Mouse (Mus musculus): ENCODE results near the gene Pawr. TPM values are rescaled to one million over a fixed set of nuclear protein-coding genes. Genes with fewer than 3 reads are reported as not detected.

Pawr gene
- polyA plus RNA-seq, 1 experiment from 2014 or later = 4.2 TPM

- WGBS = 67% methylated on average over 11 of the region's 11 CpGs
- ATAC-seq (no peak), DNase-seq (ENCODE audit: low spot score) (peak; percentile 7)
- no peak overlapping the region for H3K4me3 ChIP-seq (ENCODE audit: low read depth, low read length)
- no peak overlapping the region for H3K27ac ChIP-seq (ENCODE audit: low read depth, low read length)
- no peaks in the 10 kb centered on the region for H3K36me3 ChIP-seq (ENCODE audit: control insufficient read depth, insufficient read depth, low read length)
- no peaks in the 10 kb centered on the region for H3K27me3 ChIP-seq (replicated peaks; ENCODE audit: control insufficient read depth, insufficient read depth, low read length)
- H3K4me1 ChIP-seq (ENCODE audit: control insufficient read depth, insufficient read depth, low read length) = no peaks in the 10 kb centered on the region
- no peaks in the 10 kb centered on the region for H3K9me3 ChIP-seq (replicated peaks; ENCODE audit: control insufficient read depth, low read length)
- no peak overlapping the region for H3K4me2 ChIP-seq (ENCODE audit: low read length)
- H3K9ac ChIP-seq (ENCODE audit: low read length) = no peak overlapping the region
Observed at GRCm38 (mm10) chr10:108307772-108308171, 24.1 kb upstream of the Pawr start.

- Histone ChIP-seq H3K9ac (ENCODE audit: low read length) (no peak overlapping the region), H3K4me3 (ENCODE audit: low read depth, low read length) (no peak overlapping the region), H3K36me3 (ENCODE audit: control insufficient read depth, insufficient read depth, low read length) (no peaks in the 10 kb centered on the region), H3K4me2 (ENCODE audit: low read length) (no peak overlapping the region), H3K4me1 (ENCODE audit: control insufficient read depth, insufficient read depth, low read length) (no peaks in the 10 kb centered on the region), H3K27me3 (replicated peaks; ENCODE audit: control insufficient read depth, insufficient read depth, low read length) (no peaks in the 10 kb centered on the region), H3K27ac (ENCODE audit: low read depth, low read length) (no peak overlapping the region), H3K9me3 (replicated peaks; ENCODE audit: control insufficient read depth, low read length) (no peaks in the 10 kb centered on the region)
- WGBS = 91% methylated on average over 5 of the region's 5 CpGs
- ATAC-seq = no peak
- no peak for DNase-seq (ENCODE audit: low spot score)
Observed at GRCm38 (mm10) chr10:108310195-108310594, 21.7 kb upstream of the Pawr start.

GRCm38 (mm10) chr10:108311396-108311795, 20.5 kb upstream of the Pawr start:
- H3K4me2 ChIP-seq (ENCODE audit: low read length) = no peak overlapping the region
- H3K36me3 ChIP-seq (ENCODE audit: control insufficient read depth, insufficient read depth, low read length) = no peaks in the 10 kb centered on the region
- H3K9ac ChIP-seq (ENCODE audit: low read length) = no peak overlapping the region
- no peaks in the 10 kb centered on the region for H3K4me1 ChIP-seq (ENCODE audit: control insufficient read depth, insufficient read depth, low read length)
- no peak for ATAC-seq
- H3K4me3 ChIP-seq (ENCODE audit: low read depth, low read length) = no peak overlapping the region
- WGBS = 87% methylated on average over 3 of the region's 3 CpGs
- no peak overlapping the region for H3K27ac ChIP-seq (ENCODE audit: low read depth, low read length)
- no peak for DNase-seq (ENCODE audit: low spot score)
- no peaks in the 10 kb centered on the region for H3K27me3 ChIP-seq (replicated peaks; ENCODE audit: control insufficient read depth, insufficient read depth, low read length)
- no peaks in the 10 kb centered on the region for H3K9me3 ChIP-seq (replicated peaks; ENCODE audit: control insufficient read depth, low read length)

- DNase-seq (ENCODE audit: low spot score) (no peak), ATAC-seq (no peak)
- H3K36me3 ChIP-seq (ENCODE audit: control insufficient read depth, insufficient read depth, low read length) = no peaks in the 10 kb centered on the region
- no peak overlapping the region for H3K4me3 ChIP-seq (ENCODE audit: low read depth, low read length)
- H3K4me2 ChIP-seq (ENCODE audit: low read length) = no peak overlapping the region
- no peaks in the 10 kb centered on the region for H3K4me1 ChIP-seq (ENCODE audit: control insufficient read depth, insufficient read depth, low read length)
- no peaks in the 10 kb centered on the region for H3K9me3 ChIP-seq (replicated peaks; ENCODE audit: control insufficient read depth, low read length)
- no peak overlapping the region for H3K9ac ChIP-seq (ENCODE audit: low read length)
- H3K27me3 ChIP-seq (replicated peaks; ENCODE audit: control insufficient read depth, insufficient read depth, low read length) = no peaks in the 10 kb centered on the region
- no peak overlapping the region for H3K27ac ChIP-seq (ENCODE audit: low read depth, low read length)
- 81% methylated on average over 6 of the region's 6 CpGs for WGBS
Observed at GRCm38 (mm10) chr10:108313845-108314244, 18.1 kb upstream of the Pawr start.

GRCm38 (mm10) chr10:108314396-108314795, 17.5 kb upstream of the Pawr start:
- H3K36me3 ChIP-seq (ENCODE audit: control insufficient read depth, insufficient read depth, low read length) = no peaks in the 10 kb centered on the region
- H3K4me3 ChIP-seq (ENCODE audit: low read depth, low read length) = no peak overlapping the region
- 91% methylated on average over 8 of the region's 8 CpGs for WGBS
- ATAC-seq (no peak), DNase-seq (ENCODE audit: low spot score) (no peak)
- no peaks in the 10 kb centered on the region for H3K9me3 ChIP-seq (replicated peaks; ENCODE audit: control insufficient read depth, low read length)
- H3K27ac ChIP-seq (ENCODE audit: low read depth, low read length) = no peak overlapping the region
- H3K9ac ChIP-seq (ENCODE audit: low read length) = no peak overlapping the region
- no peak overlapping the region for H3K4me2 ChIP-seq (ENCODE audit: low read length)
- H3K4me1 ChIP-seq (ENCODE audit: control insufficient read depth, insufficient read depth, low read length) = no peaks in the 10 kb centered on the region
- H3K27me3 ChIP-seq (replicated peaks; ENCODE audit: control insufficient read depth, insufficient read depth, low read length) = no peaks in the 10 kb centered on the region

- Histone ChIP-seq H3K27ac (ENCODE audit: low read depth, low read length) (no peak overlapping the region), H3K4me1 (ENCODE audit: control insufficient read depth, insufficient read depth, low read length) (no peaks in the 10 kb centered on the region), H3K4me2 (ENCODE audit: low read length) (no peak overlapping the region), H3K36me3 (ENCODE audit: control insufficient read depth, insufficient read depth, low read length) (no peaks in the 10 kb centered on the region), H3K4me3 (ENCODE audit: low read depth, low read length) (no peak overlapping the region), H3K27me3 (replicated peaks; ENCODE audit: control insufficient read depth, insufficient read depth, low read length) (no peaks in the 10 kb centered on the region), H3K9me3 (replicated peaks; ENCODE audit: control insufficient read depth, low read length) (no peaks in the 10 kb centered on the region), H3K9ac (ENCODE audit: low read length) (no peak overlapping the region)
- no peak for DNase-seq (ENCODE audit: low spot score)
- 94% methylated on average over 7 of the region's 7 CpGs for WGBS
- ATAC-seq = no peak
Observed at GRCm38 (mm10) chr10:108315236-108315635, 16.7 kb upstream of the Pawr start.

GRCm38 (mm10) chr10:108328356-108328755, 3.6 kb upstream of the Pawr start:
- H3K27ac ChIP-seq (ENCODE audit: low read depth, low read length) = no peak overlapping the region
- H3K4me3 ChIP-seq (ENCODE audit: low read depth, low read length) = no peak overlapping the region
- H3K4me2 ChIP-seq (ENCODE audit: low read length) = no peak overlapping the region
- no peak for ATAC-seq
- 93% methylated on average over 7 of the region's 7 CpGs for WGBS
- H3K4me1 ChIP-seq (ENCODE audit: control insufficient read depth, insufficient read depth, low read length) = no peaks in the 10 kb centered on the region
- peaks cover 8% of the 10 kb centered on the region for H3K27me3 ChIP-seq (replicated peaks; ENCODE audit: control insufficient read depth, insufficient read depth, low read length)
- no peak for DNase-seq (ENCODE audit: low spot score)
- H3K9ac ChIP-seq (ENCODE audit: low read length) = no peak overlapping the region
- no peaks in the 10 kb centered on the region for H3K9me3 ChIP-seq (replicated peaks; ENCODE audit: control insufficient read depth, low read length)
- H3K36me3 ChIP-seq (ENCODE audit: control insufficient read depth, insufficient read depth, low read length) = no peaks in the 10 kb centered on the region

GRCm38 (mm10) chr10:108328983-108329382, 2.9 kb upstream of the Pawr start:
- Histone ChIP-seq H3K27ac (ENCODE audit: low read depth, low read length) (no peak overlapping the region), H3K9me3 (replicated peaks; ENCODE audit: control insufficient read depth, low read length) (no peaks in the 10 kb centered on the region), H3K4me2 (ENCODE audit: low read length) (no peak overlapping the region), H3K27me3 (replicated peaks; ENCODE audit: control insufficient read depth, insufficient read depth, low read length) (peaks cover 8% of the 10 kb centered on the region), H3K9ac (ENCODE audit: low read length) (no peak overlapping the region), H3K4me3 (ENCODE audit: low read depth, low read length) (no peak overlapping the region), H3K4me1 (ENCODE audit: control insufficient read depth, insufficient read depth, low read length) (no peaks in the 10 kb centered on the region), H3K36me3 (ENCODE audit: control insufficient read depth, insufficient read depth, low read length) (no peaks in the 10 kb centered on the region)
- ATAC-seq (no peak), DNase-seq (ENCODE audit: low spot score) (no peak)
- WGBS = 92% methylated on average over 12 of the region's 12 CpGs

GRCm38 (mm10) chr10:108329771-108330170, 2.1 kb upstream of the Pawr start:
- DNase-seq (ENCODE audit: low spot score) (no peak), ATAC-seq (no peak)
- H3K27ac ChIP-seq (ENCODE audit: low read depth, low read length) = no peak overlapping the region
- no peak overlapping the region for H3K4me2 ChIP-seq (ENCODE audit: low read length)
- 90% methylated on average over 5 of the region's 5 CpGs for WGBS
- H3K36me3 ChIP-seq (ENCODE audit: control insufficient read depth, insufficient read depth, low read length) = no peaks in the 10 kb centered on the region
- H3K4me3 ChIP-seq (ENCODE audit: low read depth, low read length) = no peak overlapping the region
- no peaks in the 10 kb centered on the region for H3K9me3 ChIP-seq (replicated peaks; ENCODE audit: control insufficient read depth, low read length)
- H3K27me3 ChIP-seq (replicated peaks; ENCODE audit: control insufficient read depth, insufficient read depth, low read length) = peaks cover 8% of the 10 kb centered on the region
- H3K9ac ChIP-seq (ENCODE audit: low read length) = no peak overlapping the region
- no peaks in the 10 kb centered on the region for H3K4me1 ChIP-seq (ENCODE audit: control insufficient read depth, insufficient read depth, low read length)
